Mouse (Mus musculus) erythroblast, embryonic 14.5 days (primary cell): ENCODE data around the gene Slk.

ENCODE experiments used
- GATA1 ChIP-seq: IDR thresholded peaks from 2 replicates; pipeline ENCODE4 v1.6.1; 2012; ENCODE audit warnings: low read length, inconsistent platforms, mixed read lengths
- TAL1 ChIP-seq: IDR thresholded peaks from 3 replicates; pipeline ENCODE4 v1.6.1; 2012; ENCODE audit warnings: low read length, inconsistent platforms, mixed read lengths

- TF ChIP-seq GATA1 = no peak
- TF ChIP-seq TAL1 = no peak
These were observed 42.1 kb upstream of the Slk start, which contains the start of gene Stn1 for GRCm38 (mm10) chr19:47537300-47537792.
